Mouse (Mus musculus) ES-E14 (cell line): Measurements from ENCODE around the gene Slc6a17. TPM values are rescaled to one million over a fixed set of nuclear protein-coding genes. Genes with fewer than 3 reads are reported as not detected.

Experiments used
- DNase-seq: peaks from one replicate; pipeline ENCODE4 v3.0.0-alpha.2; 2013; ENCODE audit warnings: low read depth, low spot score
- H3K27ac ChIP-seq: 2 replicates; pipeline ENCODE4 v1.5.1; 2012; ENCODE audit warnings: low read depth, mild to moderate bottlenecking, low read length, moderate library complexity, mixed read lengths; ENCODE audit not compliant: poor library complexity, insufficient read depth, severe bottlenecking
- H3K36me3 ChIP-seq: 2 replicates; pipeline ENCODE4 v1.6.1; 2012; ENCODE audit warnings: mild to moderate bottlenecking, low read length, moderate library complexity, mixed read lengths; ENCODE audit not compliant: control insufficient read depth, poor library complexity, insufficient read depth, severe bottlenecking
- H3K4me1 ChIP-seq, 2 experiments: fragments of 150-350 bp in 1 of 2; sonication (generic) in 1 of 2; 2 replicates each; pipeline ENCODE4 v1.6.1; 2012; ENCODE audit warnings: low read length in 2 of 2, mild to moderate bottlenecking in 1 of 2, mixed read lengths in 1 of 2; ENCODE audit not compliant: control insufficient read depth in 2 of 2, insufficient read depth in 2 of 2, poor library complexity in 1 of 2
- H3K4me3 ChIP-seq, 2 experiments: fragments of 150-350 bp in 1 of 2; sonication (generic) in 1 of 2; 2 replicates each; pipeline ENCODE4 v1.5.1; 2012; ENCODE audit warnings: low read length in 2 of 2, low read depth in 1 of 2, mild to moderate bottlenecking in 1 of 2, mixed read lengths in 1 of 2; ENCODE audit not compliant: insufficient read depth in 1 of 2, poor library complexity in 1 of 2, severe bottlenecking in 1 of 2
- H3K9ac ChIP-seq: 2 replicates; pipeline ENCODE4 v1.6.1; 2012; ENCODE audit warnings: low read depth, mild to moderate bottlenecking, low read length, mixed read lengths; ENCODE audit not compliant: poor library complexity, insufficient read depth, severe bottlenecking
- H3K9me3 ChIP-seq: fragments of 150-350 bp; sonication (generic); 2 replicates; pipeline ENCODE4 v1.6.1; 2012; ENCODE audit warnings: low read depth, mild to moderate bottlenecking, low read length; ENCODE audit not compliant: control insufficient read depth, insufficient read depth
- CHD2 ChIP-seq: IDR thresholded peaks from 2 replicates; pipeline ENCODE4 v1.6.1; 2014; ENCODE audit warnings: mild to moderate bottlenecking, low read depth, low read length, inconsistent platforms
- HCFC1 ChIP-seq: IDR thresholded peaks from 2 replicates; pipeline ENCODE4 v1.6.1; 2012; ENCODE audit warnings: low read length, inconsistent platforms, borderline replicate concordance; ENCODE audit not compliant: insufficient read depth
- MAFK ChIP-seq: IDR thresholded peaks from 2 replicates; pipeline ENCODE4 v1.6.1; 2014; ENCODE audit warnings: mild to moderate bottlenecking, low read depth, low read length, inconsistent platforms; ENCODE audit not compliant: insufficient read depth
- ZC3H11A ChIP-seq: IDR thresholded peaks from 2 replicates; pipeline ENCODE4 v1.6.1; 2012; ENCODE audit warnings: low read depth, mild to moderate bottlenecking, inconsistent platforms, low read length, borderline replicate concordance
- ZNF384 ChIP-seq: IDR thresholded peaks from 2 replicates; pipeline ENCODE4 v1.6.1; 2012; ENCODE audit warnings: low read depth, low read length, inconsistent platforms
- in situ Hi-C, 2 experiments: fragments of 600-800 bp; cut with MboI; formaldehyde crosslinking; loops; one replicate each; pipeline ENCODE4 v1.15.1; 2025; ENCODE audit warnings: low sequenced_read_pairs in 2 of 2, inconsistent platforms in 1 of 2; ENCODE audit not compliant: unreplicated experiment in 2 of 2
- total RNA-seq: library from RNA; depleted of rRNA; stranded (reverse); fragments of 300-350 nt; gene quantifications from 2 replicates; pipeline ENCODE4 v1.2.3, GENCODE M21; 2012

Gene Slc6a17
- total RNA-seq, 1 experiment: 0.49 TPM

DNA sequence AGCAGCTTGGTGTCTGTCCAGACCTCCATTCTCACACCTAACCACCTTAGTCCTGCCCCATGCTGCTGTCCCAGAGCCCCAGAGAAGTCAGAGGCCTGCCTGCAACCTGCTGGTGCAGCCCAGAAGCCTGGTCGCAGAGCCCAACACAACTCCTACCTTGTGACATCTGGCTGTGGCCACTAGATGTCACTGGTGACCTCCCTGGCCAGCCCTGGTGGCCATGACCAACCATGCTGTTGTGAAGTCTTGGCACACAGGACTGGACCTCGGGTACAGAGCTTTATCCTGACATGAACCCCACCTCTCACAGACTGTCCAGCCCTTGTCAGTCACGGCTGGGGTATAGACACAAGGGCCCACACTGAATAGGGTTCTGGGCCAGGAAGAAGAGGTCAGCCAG, 41.4 kb upstream of the Slc6a17 start:
- in situ Hi-C loops: no loop called here

DNA sequence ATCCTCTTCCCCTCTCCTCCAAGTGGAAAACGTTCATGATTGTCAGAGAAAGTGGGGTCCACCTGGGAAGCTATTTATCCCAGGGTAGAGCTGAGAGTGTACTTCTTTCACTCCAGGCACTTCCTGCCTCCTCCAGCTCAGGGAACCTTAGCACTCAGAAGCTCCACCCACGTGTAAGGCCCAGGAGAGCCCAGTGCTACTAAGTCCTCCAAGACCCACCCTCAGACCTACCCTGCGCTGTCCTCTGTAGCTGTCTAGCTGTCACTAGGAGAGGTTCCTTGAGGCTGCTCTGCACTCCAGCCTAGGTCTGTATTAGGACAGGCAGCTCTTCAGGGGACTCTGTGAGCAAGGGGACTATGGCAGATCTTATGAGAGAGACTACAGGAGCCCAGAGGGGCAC, 40.9 kb upstream of the Slc6a17 start:
- Histone ChIP-seq H3K27ac (no peak overlapping the region), H3K4me1 (no peaks in the 10 kb centered on the region), H3K36me3 (no peaks in the 10 kb centered on the region), H3K4me3 (no peak overlapping the region), H3K9me3 (no peaks in the 10 kb centered on the region), H3K9ac (no peak overlapping the region)
- TF ChIP-seq ZNF384 (no peak), CHD2 (no peak), HCFC1 (no peak), ZC3H11A (no peak), MAFK (no peak)
- DNase-seq: no peak
- in situ Hi-C loops: no loop called here

More for the DNA sequence above, 41.4 kb upstream of the Slc6a17 start:
- Histone ChIP-seq H3K9ac (no peak overlapping the region), H3K36me3 (no peaks in the 10 kb centered on the region), H3K4me3 (no peak overlapping the region), H3K9me3 (no peaks in the 10 kb centered on the region), H3K27ac (no peak overlapping the region), H3K4me1 (no peaks in the 10 kb centered on the region)
- TF ChIP-seq CHD2: no peak
- no peak for TF ChIP-seq MAFK
- no peak for TF ChIP-seq ZNF384
- TF ChIP-seq ZC3H11A: no peak
- no peak for TF ChIP-seq HCFC1
- DNase-seq: no peak

DNA sequence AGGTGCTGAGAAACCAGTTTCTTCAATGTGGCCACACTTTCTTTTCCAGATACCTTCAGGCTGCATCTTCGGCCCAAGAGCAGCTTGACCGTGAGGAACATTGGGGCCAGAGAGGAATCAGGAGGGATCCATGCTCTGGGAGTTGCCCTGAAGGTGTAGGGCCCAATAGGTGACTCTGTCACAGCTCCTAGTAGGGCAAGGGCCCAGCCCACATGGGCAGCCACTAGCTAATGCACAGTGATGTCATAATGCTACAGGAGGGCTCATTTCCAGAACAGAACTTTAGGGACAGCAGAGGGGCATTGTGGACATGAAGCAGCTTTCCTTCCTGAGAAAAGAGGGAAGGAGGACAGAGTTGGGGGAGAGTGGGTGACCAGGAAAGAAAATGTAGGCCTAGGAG, 37.0 kb upstream of the Slc6a17 start, which contains the start of gene Ubl4b:
Gene Ubl4b (minus strand): TSS at position 232 of the 400 bp plus-strand sequence.
- Histone ChIP-seq H3K27ac (no peak within 1 kb of the TSS), H3K4me1 (no peaks in the 10 kb centered on the region), H3K36me3 (no peaks in the 10 kb centered on the region), H3K9ac (no peak within 1 kb of the TSS), H3K9me3 (no peaks in the 10 kb centered on the region), H3K4me3 (no peak within 1 kb of the TSS)
- TF ChIP-seq ZNF384 (no peak), MAFK (no peak), ZC3H11A (no peak), CHD2 (no peak), HCFC1 (no peak)
- in situ Hi-C loops: no loop called here
- DNase-seq: no peak

DNA sequence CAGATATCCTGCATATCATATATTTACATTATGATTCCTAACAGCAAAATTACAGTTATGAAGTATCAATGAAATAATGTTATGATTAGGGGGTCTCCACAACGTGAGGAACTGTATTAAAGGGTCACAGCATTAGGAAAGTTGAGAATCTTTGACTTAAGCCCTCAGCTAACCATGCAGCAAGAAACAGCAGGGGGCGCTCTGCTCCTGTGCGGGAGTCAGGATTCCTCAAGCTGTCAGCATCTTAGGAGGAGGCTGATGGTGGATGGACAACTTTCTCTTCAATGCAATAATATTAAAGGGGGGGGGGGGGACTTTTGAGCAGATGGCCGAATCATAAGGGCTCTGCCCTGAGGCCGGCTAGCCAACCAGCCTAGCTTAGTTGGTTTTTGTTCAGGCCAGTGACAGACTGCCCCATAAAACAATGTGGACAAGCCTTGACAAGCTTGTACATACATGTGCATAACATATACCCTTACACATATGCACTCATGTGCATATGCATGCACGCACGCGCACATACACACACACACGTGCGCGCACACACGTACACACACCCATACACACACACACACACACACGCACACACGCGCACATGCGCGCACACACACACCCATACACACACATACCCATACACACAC, 32.7 kb upstream of the Slc6a17 start:
- Histone ChIP-seq H3K4me1 (no peaks in the 10 kb centered on the region), H3K9ac (no peak overlapping the region), H3K36me3 (no peaks in the 10 kb centered on the region), H3K4me3 (no peak overlapping the region), H3K27ac (no peak overlapping the region), H3K9me3 (no peaks in the 10 kb centered on the region)
- peak; percentile 40 for DNase-seq
- in situ Hi-C loops: no loop called here
- TF ChIP-seq CHD2 (no peak), MAFK (no peak)

DNA sequence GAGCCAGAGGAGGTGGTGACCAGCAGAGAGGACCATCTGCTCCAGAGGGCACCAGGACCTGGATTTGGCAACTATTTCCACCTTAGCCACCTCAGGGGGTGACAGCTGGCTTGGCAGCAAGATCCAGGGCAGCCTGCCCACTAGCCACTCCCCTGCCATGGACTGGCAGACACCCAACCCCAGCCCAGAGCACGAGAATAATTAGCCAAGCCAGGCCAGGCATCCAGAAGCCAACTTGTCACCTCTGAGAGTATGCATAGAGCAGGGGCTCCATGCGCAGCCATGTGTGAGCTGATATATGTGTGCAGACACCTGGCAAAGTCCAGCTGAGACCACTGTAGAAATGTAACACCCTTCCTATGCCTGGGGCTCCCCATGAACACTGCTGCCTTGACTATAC, 29.1 kb upstream of the Slc6a17 start:
- Histone ChIP-seq H3K27ac (no peak overlapping the region), H3K36me3 (no peaks in the 10 kb centered on the region), H3K9ac (no peak overlapping the region), H3K9me3 (no peaks in the 10 kb centered on the region), H3K4me1 (no peaks in the 10 kb centered on the region), H3K4me3 (no peak overlapping the region)
- in situ Hi-C loops: no loop called here
- TF ChIP-seq HCFC1 (no peak), ZNF384 (no peak), MAFK (no peak), CHD2 (no peak), ZC3H11A (no peak)
- no peak for DNase-seq
